Mouse (Mus musculus) stomach, embryonic 15.5 days (tissue): ENCODE data around the gene Poc1b. TPM values are rescaled to one million over a fixed set of nuclear protein-coding genes. Genes with fewer than 3 reads are reported as not detected.
A peak's percentile ranks its signal among the peaks of the same experiment; 100 is the strongest.

ENCODE experiments used
- ATAC-seq: fragments of 200-750 bp; cut with Nextera tagmentation; 2 replicates; pipeline ENCODE4 v1.8.0; 2017; ENCODE audit warnings: low read depth, moderate number of reproducible peaks, moderate TSS enrichment; ENCODE audit not compliant: insufficient read depth, low FRiP score
- H3K27ac ChIP-seq: fragments of 300-500 bp; sonication (generic); 2 replicates; pipeline ENCODE4 v1.5.1; 2015; ENCODE audit warnings: mild to moderate bottlenecking, inconsistent platforms
- H3K27me3 ChIP-seq: fragments of 300-500 bp; sonication (generic); replicated peaks from 2 replicates; pipeline ENCODE4 v1.6.1; 2015; ENCODE audit warnings: inconsistent platforms
- H3K36me3 ChIP-seq: fragments of 300-500 bp; sonication (generic); 2 replicates; pipeline ENCODE4 v1.6.1; 2015; ENCODE audit warnings: inconsistent platforms
- H3K4me1 ChIP-seq: fragments of 300-500 bp; sonication (generic); 2 replicates; pipeline ENCODE4 v1.6.1; 2015; ENCODE audit warnings: inconsistent platforms
- H3K4me2 ChIP-seq: fragments of 300-500 bp; sonication (generic); 2 replicates; pipeline ENCODE4 v1.6.1; 2015; ENCODE audit warnings: mild to moderate bottlenecking, inconsistent platforms
- H3K4me3 ChIP-seq: fragments of 300-500 bp; sonication (generic); replicated peaks from 2 replicates; pipeline ENCODE4 v1.5.1; 2015; ENCODE audit warnings: inconsistent platforms
- H3K9ac ChIP-seq: fragments of 300-500 bp; sonication (generic); 2 replicates; pipeline ENCODE4 v1.6.1; 2015; ENCODE audit warnings: inconsistent platforms
- H3K9me3 ChIP-seq: fragments of 300-500 bp; sonication (generic); 2 replicates; pipeline ENCODE4 v1.6.1; 2016; ENCODE audit warnings: inconsistent platforms
- WGBS: fragments of 180-500 bp; shearing (Covaris S2); methylation state at CpG from one replicate; pipeline ENCODE4 v1.1.7; 2015; 5-methylcytosine and 5-hydroxymethylcytosine counted together
- polyA plus RNA-seq: library from polyadenylated mRNA; unstranded; fragments of >200 nt; fragmentation: Nextera tagmentation; extraction: Ambion mirVana; gene quantifications from 2 replicates; pipeline ENCODE4 v1.2.1, GENCODE M21; 2015

The Poc1b gene
- polyA plus RNA-seq, 1 experiment from 2014 or later: 17.7 TPM

DNA sequence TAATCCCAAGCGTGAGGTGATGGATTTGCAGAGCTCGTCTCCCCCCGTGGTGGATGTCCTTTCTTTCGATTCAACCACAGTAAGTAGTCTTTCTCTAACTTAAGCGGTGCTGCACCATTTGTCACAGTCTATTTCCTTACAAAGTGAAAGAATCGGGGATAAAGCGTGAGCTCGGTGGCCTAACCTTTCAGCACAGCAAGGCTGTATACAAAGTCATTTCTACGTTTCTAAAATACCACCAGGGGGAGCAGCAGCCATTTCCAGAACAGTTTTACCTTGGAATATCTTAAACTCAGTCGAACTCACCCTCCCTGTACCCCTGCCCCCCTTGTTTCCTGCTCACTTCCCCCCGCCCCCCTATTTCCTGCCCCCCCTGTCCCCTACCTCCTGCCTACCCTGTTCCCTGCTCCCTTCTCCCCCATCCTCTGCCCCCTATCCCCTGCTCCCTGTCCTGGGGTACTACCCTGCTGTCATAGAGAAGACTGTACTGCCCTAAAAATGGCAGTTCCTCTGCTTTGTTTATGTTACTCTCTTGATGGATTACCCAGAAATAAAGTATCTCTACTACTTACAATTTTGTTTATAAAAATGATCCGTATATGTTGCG, 58.1 kb downstream of the Poc1b start:
- Histone ChIP-seq H3K27me3 (no peaks in the 10 kb centered on the region), H3K4me3 (no peak overlapping the region), H3K4me1 (peaks cover 10% of the 10 kb centered on the region), H3K27ac (no peak overlapping the region; the same call in 1 of the 2 replicates), H3K36me3 (no peaks in the 10 kb centered on the region), H3K9ac (no peak overlapping the region), H3K4me2 (no peak overlapping the region), H3K9me3 (no peaks in the 10 kb centered on the region)
- ATAC-seq: peak; percentile 62
- WGBS: 29% methylated on average over 13 of the region's 13 CpGs

DNA sequence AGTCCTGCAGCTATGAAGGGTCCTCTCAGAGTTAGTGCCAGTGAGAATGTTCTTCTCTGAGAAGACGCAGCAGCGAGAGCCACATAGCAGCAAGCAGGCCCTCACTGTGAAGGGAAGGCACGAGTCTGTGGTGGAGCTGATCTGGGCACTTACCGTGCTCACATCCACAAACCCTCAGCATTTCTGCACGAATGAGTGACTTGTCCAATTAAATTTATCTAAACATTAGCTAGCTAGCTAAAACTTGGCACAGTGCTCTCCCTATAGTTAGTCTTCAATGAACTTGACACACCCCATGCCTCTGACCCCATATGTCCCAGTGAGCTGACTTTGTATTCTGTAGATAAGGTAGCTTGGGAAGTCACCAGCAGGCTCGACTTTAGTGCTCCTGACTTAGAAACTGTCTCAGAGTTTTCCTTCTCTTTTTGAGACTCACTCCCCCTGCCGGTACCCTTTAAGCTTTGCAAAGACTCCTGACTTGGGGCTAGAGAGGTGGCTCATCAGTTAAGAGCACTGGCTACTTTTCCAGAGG, 59.0 kb downstream of the Poc1b start:
- 49% methylated on average over 7 of the region's 7 CpGs for WGBS
- H3K27ac ChIP-seq: no peak overlapping the region; the same call in 1 of the 2 replicates
- no peaks in the 10 kb centered on the region for H3K27me3 ChIP-seq
- H3K4me2 ChIP-seq: no peak overlapping the region
- ATAC-seq: peak; percentile 33; the same call in 1 of the 2 replicates
- no peak overlapping the region for H3K9ac ChIP-seq
- H3K9me3 ChIP-seq: no peaks in the 10 kb centered on the region
- no peak overlapping the region for H3K4me3 ChIP-seq
- H3K36me3 ChIP-seq: no peaks in the 10 kb centered on the region
- peaks cover 10% of the 10 kb centered on the region for H3K4me1 ChIP-seq

DNA sequence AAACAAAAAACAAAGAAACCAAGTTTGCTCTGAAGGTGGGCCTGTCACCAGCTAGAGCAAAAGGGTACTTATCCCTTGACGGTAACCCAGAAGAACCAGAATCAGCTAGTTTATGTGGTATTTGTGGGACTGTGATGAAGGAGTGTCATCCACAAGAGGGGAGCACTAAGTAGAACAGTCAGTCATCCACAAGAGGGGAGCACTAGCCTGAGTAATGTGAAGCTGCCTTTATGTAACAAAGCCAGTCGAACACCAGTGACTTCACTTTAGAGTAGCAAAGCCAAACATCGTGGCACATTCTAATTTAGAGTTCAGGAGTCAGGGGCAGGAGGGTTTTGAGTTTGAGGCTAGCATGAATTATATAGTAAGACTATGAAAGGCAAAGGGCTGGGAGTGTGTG, 59.6 kb downstream of the Poc1b start:
- Histone ChIP-seq H3K9me3 (no peaks in the 10 kb centered on the region), H3K4me2 (no peak overlapping the region), H3K27ac (no peak overlapping the region), H3K4me3 (no peak overlapping the region), H3K9ac (no peak overlapping the region), H3K27me3 (no peaks in the 10 kb centered on the region), H3K36me3 (no peaks in the 10 kb centered on the region), H3K4me1 (peaks cover 14% of the 10 kb centered on the region)
- no peak for ATAC-seq
- WGBS: 57% methylated on average over 3 of the region's 3 CpGs

DNA sequence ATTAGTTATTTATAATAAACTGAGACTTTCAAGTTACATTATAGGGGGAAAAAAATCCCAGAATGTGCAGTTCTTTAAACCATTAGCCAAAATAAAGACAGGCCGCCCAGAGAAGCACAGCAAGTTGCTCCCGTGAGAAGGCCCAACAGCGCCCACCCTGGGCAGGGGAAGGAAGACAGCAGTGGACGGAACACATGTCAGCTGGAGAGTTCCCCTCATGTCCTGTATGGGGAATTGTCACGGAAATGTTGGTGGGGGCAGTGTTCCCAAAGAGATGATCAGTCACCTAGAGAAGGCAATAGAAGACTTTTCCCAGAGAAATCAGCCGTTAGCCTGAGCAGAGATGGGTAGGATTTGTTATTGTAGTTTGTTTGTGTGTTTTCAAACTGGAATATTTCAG, 61.6 kb downstream of the Poc1b start:
- H3K4me2 ChIP-seq: no peak overlapping the region
- H3K27me3 ChIP-seq: no peaks in the 10 kb centered on the region
- H3K9me3 ChIP-seq: no peaks in the 10 kb centered on the region
- 72% methylated on average over 6 of the region's 6 CpGs for WGBS
- no peaks in the 10 kb centered on the region for H3K36me3 ChIP-seq
- no peak for ATAC-seq
- no peak overlapping the region for H3K9ac ChIP-seq
- H3K4me1 ChIP-seq: peaks cover 19% of the 10 kb centered on the region
- no peak overlapping the region for H3K27ac ChIP-seq
- H3K4me3 ChIP-seq: no peak overlapping the region

DNA sequence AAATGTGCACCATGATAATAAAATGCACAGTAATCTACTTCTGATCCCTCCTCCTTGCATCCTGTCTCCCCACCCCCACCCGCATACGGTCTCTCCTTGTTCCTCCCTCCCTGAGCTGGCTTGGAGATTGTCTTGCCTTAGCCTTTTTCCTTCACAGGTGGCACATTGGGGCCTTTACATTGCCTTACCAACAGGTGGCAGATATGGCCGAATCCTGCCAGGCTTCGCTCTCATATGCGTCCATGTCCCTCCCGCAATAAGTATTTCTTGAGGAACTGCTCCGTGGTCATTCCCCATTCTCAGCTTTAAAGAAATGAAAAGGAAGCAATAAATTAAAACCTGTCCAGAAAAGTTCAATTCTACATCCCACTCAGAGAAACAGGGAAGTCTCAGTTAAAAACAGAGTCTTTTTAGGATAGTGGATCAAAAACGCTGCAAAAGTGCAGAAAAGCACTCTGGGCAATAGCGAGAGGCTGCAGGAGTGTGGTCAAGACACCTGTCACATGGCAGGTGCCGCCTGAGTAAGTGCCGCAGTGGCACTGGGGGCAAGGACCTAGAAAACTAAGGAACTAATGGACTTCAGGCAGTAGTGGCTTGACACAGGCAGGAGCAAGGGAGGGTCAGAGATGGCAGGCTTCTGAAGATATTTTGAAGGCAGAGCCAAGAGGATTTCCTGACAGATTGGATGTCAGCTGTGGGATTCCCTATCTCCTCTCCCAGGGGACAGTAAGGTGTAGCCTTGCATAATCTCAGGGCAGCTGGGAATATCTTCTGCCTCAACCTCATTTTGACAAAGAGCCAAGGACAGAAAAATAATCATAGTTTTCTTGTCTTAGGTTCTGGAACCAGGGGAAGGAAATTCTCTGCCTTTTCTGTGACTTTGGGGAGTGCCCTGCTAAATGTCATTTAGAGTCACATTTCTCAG, 62.3 kb downstream of the Poc1b start:
- no peak for ATAC-seq
- Histone ChIP-seq H3K9ac (no peak overlapping the region), H3K4me1 (peaks cover 19% of the 10 kb centered on the region), H3K4me3 (no peak overlapping the region), H3K27ac (no peak overlapping the region), H3K9me3 (no peaks in the 10 kb centered on the region), H3K36me3 (no peaks in the 10 kb centered on the region), H3K27me3 (no peaks in the 10 kb centered on the region), H3K4me2 (no peak overlapping the region)
- WGBS: 61% methylated on average over 11 of the region's 11 CpGs

DNA sequence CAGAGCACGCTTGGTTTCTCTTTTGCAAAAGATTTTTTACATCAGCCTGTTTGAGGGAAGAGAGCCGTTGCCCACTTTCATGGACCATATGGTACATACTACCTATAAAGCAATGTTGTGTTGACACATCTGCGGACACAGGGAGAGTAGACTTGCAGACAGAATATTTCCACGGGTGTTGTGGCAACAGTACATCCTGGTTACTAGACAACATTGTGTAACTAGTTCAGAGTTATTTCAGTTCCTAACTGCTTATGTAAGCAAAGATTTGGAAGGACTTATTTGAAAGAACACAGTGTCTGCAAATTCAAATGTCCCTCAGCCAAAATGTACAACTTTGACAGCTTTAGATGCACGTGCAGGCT, 62.9 kb downstream of the Poc1b start:
- H3K36me3 ChIP-seq: no peaks in the 10 kb centered on the region
- no peaks in the 10 kb centered on the region for H3K9me3 ChIP-seq
- no peak overlapping the region for H3K4me2 ChIP-seq
- 51% methylated on average over 5 of the region's 5 CpGs for WGBS
- peaks cover 19% of the 10 kb centered on the region for H3K4me1 ChIP-seq
- no peak overlapping the region for H3K9ac ChIP-seq
- no peak overlapping the region for H3K4me3 ChIP-seq
- no peaks in the 10 kb centered on the region for H3K27me3 ChIP-seq
- no peak for ATAC-seq
- H3K27ac ChIP-seq: no peak overlapping the region

DNA sequence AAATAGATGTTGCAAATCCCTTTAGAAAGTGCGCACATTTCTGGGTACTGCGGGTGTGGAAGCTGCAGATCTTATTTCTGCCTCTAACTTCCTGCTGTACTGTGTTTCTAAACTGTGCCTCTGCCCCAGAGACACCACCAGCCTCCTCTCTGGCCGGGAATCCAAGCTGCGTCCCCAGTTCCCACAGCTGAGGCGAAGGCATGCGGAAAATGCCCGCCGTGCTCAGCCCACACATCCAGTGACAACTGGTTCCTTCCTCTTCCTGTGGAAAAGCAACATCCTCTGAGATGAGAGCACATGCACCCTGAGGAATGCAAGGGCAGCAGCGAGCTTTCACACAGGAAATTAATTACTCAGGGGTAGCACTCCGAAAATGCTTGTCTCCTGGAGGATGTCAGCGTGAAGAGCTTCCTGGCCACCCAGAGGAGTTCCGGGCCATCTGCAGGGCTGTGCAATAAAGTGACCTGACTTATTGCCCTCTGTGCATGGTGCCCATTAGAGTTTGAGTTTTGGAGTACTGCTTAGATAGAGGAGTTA, 65.2 kb downstream of the Poc1b start:
- Histone ChIP-seq H3K36me3 (no peaks in the 10 kb centered on the region), H3K9ac (no peak overlapping the region), H3K27me3 (no peaks in the 10 kb centered on the region), H3K27ac (peak overlapping the region; percentile 74), H3K9me3 (no peaks in the 10 kb centered on the region), H3K4me1 (peaks cover 12% of the 10 kb centered on the region), H3K4me2 (no peak overlapping the region), H3K4me3 (no peak overlapping the region)
- ATAC-seq: peak; percentile 65; the same call in 1 of the 2 replicates
- 17% methylated on average over 12 of the region's 12 CpGs for WGBS

DNA sequence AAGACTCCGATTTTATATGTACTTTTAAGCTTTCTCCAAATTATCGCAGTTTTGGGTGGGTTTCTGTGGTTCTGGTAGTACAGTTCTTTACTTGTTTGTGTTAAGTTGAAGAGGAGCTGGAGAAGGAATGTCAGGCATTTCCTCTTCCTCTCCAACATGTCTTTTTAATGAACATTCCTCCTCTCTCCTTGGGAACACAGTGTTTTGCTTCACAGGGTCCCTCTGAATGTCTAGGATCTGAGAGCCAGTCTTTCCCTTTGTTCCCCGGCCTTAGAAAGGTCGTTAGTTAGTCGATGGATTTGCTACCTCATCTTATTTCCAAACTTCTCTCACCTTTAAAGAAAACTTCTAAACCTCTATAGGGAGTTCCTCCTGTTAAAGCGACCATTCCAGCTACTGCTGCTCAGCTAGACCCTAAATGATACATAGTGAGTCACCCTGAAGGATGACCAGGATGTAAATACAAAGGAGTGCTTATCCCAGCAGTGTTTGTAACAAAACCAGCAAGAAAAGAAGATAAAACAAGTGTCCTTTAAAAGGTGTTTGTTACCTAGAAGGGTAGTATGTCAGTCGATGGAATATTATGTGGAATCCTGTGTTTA, 66.2 kb downstream of the Poc1b start:
- WGBS: 38% methylated on average over 7 of the region's 7 CpGs
- no peak for ATAC-seq
- Histone ChIP-seq H3K4me2 (no peak overlapping the region), H3K36me3 (no peaks in the 10 kb centered on the region), H3K4me3 (no peak overlapping the region), H3K9me3 (no peaks in the 10 kb centered on the region), H3K9ac (no peak overlapping the region), H3K4me1 (peaks cover 12% of the 10 kb centered on the region), H3K27ac (peak overlapping the region; percentile 74; the same call in 1 of the 2 replicates), H3K27me3 (no peaks in the 10 kb centered on the region)

DNA sequence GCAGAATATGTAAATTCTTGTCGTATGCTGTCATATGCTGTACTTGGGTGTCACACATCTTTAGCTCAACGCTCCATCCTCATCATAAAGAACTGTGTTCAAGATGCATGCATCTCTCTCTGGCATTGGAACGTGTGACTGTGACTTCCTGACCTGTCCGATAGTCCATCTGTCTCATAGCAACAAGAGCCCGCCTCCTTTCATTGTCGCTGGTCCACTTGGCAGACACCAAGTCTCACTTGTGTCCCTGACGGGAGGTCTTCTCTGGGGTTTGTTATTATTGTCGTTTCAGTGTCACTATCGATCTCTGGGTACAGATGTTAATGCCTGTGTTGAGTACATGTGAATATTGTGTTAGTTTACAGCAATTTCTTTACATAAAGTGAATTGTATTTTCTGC, 70.1 kb downstream of the Poc1b start:
- ATAC-seq: no peak
- Histone ChIP-seq H3K9ac (no peak overlapping the region), H3K36me3 (no peaks in the 10 kb centered on the region), H3K9me3 (no peaks in the 10 kb centered on the region), H3K4me2 (no peak overlapping the region), H3K4me3 (no peak overlapping the region), H3K27ac (no peak overlapping the region), H3K27me3 (no peaks in the 10 kb centered on the region), H3K4me1 (peaks cover 3% of the 10 kb centered on the region; the same call in 1 of the 2 replicates)
- WGBS: 83% methylated on average over 9 of the region's 9 CpGs

DNA sequence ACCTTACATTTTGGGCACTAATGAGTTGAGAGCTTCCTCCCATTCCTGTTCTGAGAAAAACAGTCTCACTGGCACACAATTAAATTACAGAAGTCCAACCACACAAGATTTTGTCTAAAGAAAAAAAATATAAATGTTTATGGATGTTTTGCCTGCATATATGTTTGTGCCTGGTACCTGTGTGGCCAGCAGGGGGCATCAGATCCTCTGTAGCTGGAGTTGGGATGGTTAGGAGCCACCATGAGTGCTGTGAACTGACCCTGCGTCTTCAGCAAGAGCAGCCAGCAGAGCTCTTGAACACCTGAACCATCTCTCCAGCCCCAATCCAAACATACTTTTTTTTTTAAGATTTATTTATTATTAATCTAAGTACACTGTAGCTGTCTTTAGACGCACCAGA, 71.3 kb downstream of the Poc1b start:
- no peak for ATAC-seq
- H3K36me3 ChIP-seq: no peaks in the 10 kb centered on the region
- no peaks in the 10 kb centered on the region for H3K27me3 ChIP-seq
- H3K27ac ChIP-seq: no peak overlapping the region
- no peak overlapping the region for H3K9ac ChIP-seq
- no peak overlapping the region for H3K4me3 ChIP-seq
- no peak overlapping the region for H3K4me2 ChIP-seq
- H3K9me3 ChIP-seq: no peaks in the 10 kb centered on the region
- H3K4me1 ChIP-seq: no peaks in the 10 kb centered on the region
- 89% methylated on average over 2 of the region's 2 CpGs for WGBS

DNA sequence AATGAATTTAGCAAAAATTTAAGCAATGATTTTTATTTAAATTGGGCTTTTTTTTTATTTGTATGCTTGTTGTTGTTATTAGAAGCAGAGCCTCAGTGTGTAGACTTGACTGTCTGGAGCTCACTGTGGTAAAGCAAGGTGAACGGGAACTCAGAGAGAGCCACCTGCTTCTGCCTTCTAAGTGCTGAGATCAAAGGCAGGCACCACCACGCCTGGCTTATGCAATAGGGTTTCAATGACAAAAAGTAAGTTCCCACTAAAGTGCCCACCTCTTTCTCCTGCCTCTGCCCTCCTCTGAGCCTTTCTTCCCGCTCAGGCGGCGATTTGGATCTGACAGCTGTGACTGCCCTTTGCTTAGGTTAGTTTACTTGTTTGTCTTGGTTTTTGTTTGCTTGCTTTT, 72.3 kb downstream of the Poc1b start:
- no peaks in the 10 kb centered on the region for H3K27me3 ChIP-seq
- H3K27ac ChIP-seq: no peak overlapping the region
- no peaks in the 10 kb centered on the region for H3K9me3 ChIP-seq
- H3K4me3 ChIP-seq: no peak overlapping the region
- H3K4me2 ChIP-seq: no peak overlapping the region
- 88% methylated on average over 5 of the region's 5 CpGs for WGBS
- no peaks in the 10 kb centered on the region for H3K4me1 ChIP-seq
- H3K36me3 ChIP-seq: no peaks in the 10 kb centered on the region
- ATAC-seq: no peak
- no peak overlapping the region for H3K9ac ChIP-seq

DNA sequence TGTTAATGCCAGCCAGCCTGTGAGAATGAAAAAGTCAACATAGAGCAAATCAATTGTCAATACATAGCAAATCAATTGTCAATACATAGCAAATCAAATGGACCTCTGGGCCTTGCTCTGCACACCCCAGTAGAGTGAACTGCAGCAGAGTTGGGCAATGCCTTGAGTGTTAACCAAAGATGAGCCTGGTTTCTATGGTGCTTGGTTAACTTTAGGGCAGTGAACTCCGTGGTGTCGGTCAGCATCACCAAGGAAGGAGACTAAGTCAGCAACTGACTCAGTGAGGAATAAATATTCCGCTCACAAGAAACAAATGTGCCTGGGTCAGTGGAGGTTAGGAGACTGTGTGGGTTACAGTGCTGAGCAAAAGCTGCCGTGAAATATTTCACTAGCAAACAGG, 72.7 kb downstream of the Poc1b start:
- H3K27ac ChIP-seq: no peak overlapping the region
- H3K4me3 ChIP-seq: no peak overlapping the region
- no peaks in the 10 kb centered on the region for H3K9me3 ChIP-seq
- no peaks in the 10 kb centered on the region for H3K27me3 ChIP-seq
- no peak overlapping the region for H3K4me2 ChIP-seq
- 88% methylated on average over 4 of the region's 4 CpGs for WGBS
- no peaks in the 10 kb centered on the region for H3K36me3 ChIP-seq
- H3K4me1 ChIP-seq: no peaks in the 10 kb centered on the region
- H3K9ac ChIP-seq: no peak overlapping the region
- no peak for ATAC-seq
